Mouse (Mus musculus): ENCODE measurements at regions not wholly inside any gene's neighbourhood (a gene's known extent, or its start where the extent isn't known, plus 50 kb on each side); places are given as distances from the start of the nearest gene placed in this dataset.

- TF ChIP-seq CTCF (IDR thresholded peaks at IDR 0.05; ENCODE audit: borderline replicate concordance, insufficient read depth, low read length) = no peak
- no peak for TF ChIP-seq POLR2A (IDR thresholded peaks at IDR 0.05; ENCODE audit: low read depth, low read length)
Measured at GRCm38 (mm10) chr8:103880431-103881145, 220.8 kb upstream of the Cdh5 start.
